Mouse (Mus musculus) 416B (cell line): ENCODE data around the gene Tcte2.

ENCODE experiments used
- DNase-seq: peaks from one replicate; pipeline ENCODE4 v3.0.0; 2011; ENCODE audit warnings: low read depth

The Tcte2 gene

GRCm38 (mm10) chr17:13745373-13745772 lies 16.3 kb downstream of the Tcte2 start:
- DNase-seq = no peak

GRCm38 (mm10) chr17:13744824-13745223 lies 16.8 kb downstream of the Tcte2 start:
- no peak for DNase-seq

GRCm38 (mm10) chr17:13744219-13744618 lies 17.4 kb downstream of the Tcte2 start:
- no peak for DNase-seq

- no peak for DNase-seq
These were observed 17.9 kb downstream of the Tcte2 start for GRCm38 (mm10) chr17:13743709-13744079.

- DNase-seq = no peak
These were observed 18.5 kb downstream of the Tcte2 start for GRCm38 (mm10) chr17:13742941-13743708.

GRCm38 (mm10) chr17:13742334-13742733 lies 19.3 kb downstream of the Tcte2 start:
- no peak for DNase-seq

- no peak for DNase-seq
These were observed 20.0 kb downstream of the Tcte2 start for GRCm38 (mm10) chr17:13741611-13742010.

- DNase-seq = no peak
These were observed 20.8 kb downstream of the Tcte2 start for GRCm38 (mm10) chr17:13740796-13741195.

- no peak for DNase-seq
These were observed 21.6 kb downstream of the Tcte2 start for GRCm38 (mm10) chr17:13739981-13740380.

GRCm38 (mm10) chr17:13738916-13739315 lies 22.7 kb downstream of the Tcte2 start:
- no peak for DNase-seq

GRCm38 (mm10) chr17:13738121-13738776 lies 23.4 kb downstream of the Tcte2 start:
- DNase-seq = no peak

GRCm38 (mm10) chr17:13737336-13737735 lies 24.3 kb downstream of the Tcte2 start:
- no peak for DNase-seq

GRCm38 (mm10) chr17:13735803-13736282 lies 25.8 kb downstream of the Tcte2 start:
- DNase-seq = no peak

GRCm38 (mm10) chr17:13735057-13735456 lies 26.6 kb downstream of the Tcte2 start:
- DNase-seq = no peak

- no peak for DNase-seq
These were observed 27.7 kb downstream of the Tcte2 start for GRCm38 (mm10) chr17:13733971-13734370.

- DNase-seq = no peak
These were observed 28.9 kb downstream of the Tcte2 start for GRCm38 (mm10) chr17:13732685-13733084.

- DNase-seq = no peak
These were observed 29.9 kb downstream of the Tcte2 start for GRCm38 (mm10) chr17:13731727-13732112.

GRCm38 (mm10) chr17:13730980-13731726 lies 30.5 kb downstream of the Tcte2 start:
- no peak for DNase-seq

- no peak for DNase-seq
These were observed 34.7 kb downstream of the Tcte2 start for GRCm38 (mm10) chr17:13726832-13727355.

- no peak for DNase-seq
These were observed 36.5 kb downstream of the Tcte2 start for GRCm38 (mm10) chr17:13725004-13725550.

GRCm38 (mm10) chr17:13722434-13722833 lies 39.2 kb downstream of the Tcte2 start:
- no peak for DNase-seq

GRCm38 (mm10) chr17:13721372-13721771 lies 40.3 kb downstream of the Tcte2 start:
- no peak for DNase-seq
